Mouse (Mus musculus): ENCODE results near the gene Pappa. TPM values are rescaled to one million over a fixed set of nuclear protein-coding genes. Genes with fewer than 3 reads are reported as not detected.

Gene Pappa
- polyA plus RNA-seq, 1 experiment from 2014 or later, result 0.15 TPM

DNA sequence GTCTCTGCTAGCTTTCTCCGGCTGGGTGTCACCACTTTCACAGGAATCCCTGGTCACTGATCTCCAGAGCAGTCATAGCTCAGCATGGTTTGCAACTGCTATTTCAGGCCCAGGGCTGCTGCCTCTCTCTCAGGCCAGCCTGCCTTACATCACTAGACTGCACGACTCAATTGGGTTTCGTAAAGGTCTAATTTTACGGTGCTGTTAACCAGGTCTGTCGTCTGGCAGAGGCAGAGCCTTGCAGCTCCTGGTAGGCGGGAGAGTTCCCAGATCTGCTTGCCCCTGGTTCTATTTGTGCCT is 3.3 kb downstream of the Pappa start:
- ATAC-seq, result 0 out of 2 replicates have a peak, but pooled peaks have one; percentile 18
- Histone ChIP-seq H3K27ac (no peak overlapping the region), H3K36me3 (no peaks in the 10 kb centered on the region), H3K4me1 (0 out of 2 replicates have a peak, but pooled peaks cover 4% of the 10 kb centered on the region), H3K4me2 (no peak overlapping the region), H3K9ac (no peak overlapping the region), H3K4me3 (no peak overlapping the region), H3K27me3 (replicated peaks) (peaks cover 52% of the 10 kb centered on the region), H3K9me3 (replicated peaks) (no peaks in the 10 kb centered on the region)
- 32% methylated on average over 6 of the region's 6 CpGs for WGBS (ENCODE audit: insufficient replicate concordance)

GRCm38 (mm10) chr4:65132657-65133056 is 8.7 kb downstream of the Pappa start:
- Histone ChIP-seq H3K9ac (no peak overlapping the region), H3K36me3 (no peaks in the 10 kb centered on the region), H3K4me2 (no peak overlapping the region), H3K9me3 (replicated peaks) (no peaks in the 10 kb centered on the region), H3K27me3 (replicated peaks) (peaks cover 4% of the 10 kb centered on the region), H3K27ac (no peak overlapping the region), H3K4me3 (no peak overlapping the region), H3K4me1 (no peaks in the 10 kb centered on the region)
- ATAC-seq, result no peak
- WGBS (ENCODE audit: insufficient replicate concordance), result 60% methylated on average over 3 of the region's 3 CpGs

DNA sequence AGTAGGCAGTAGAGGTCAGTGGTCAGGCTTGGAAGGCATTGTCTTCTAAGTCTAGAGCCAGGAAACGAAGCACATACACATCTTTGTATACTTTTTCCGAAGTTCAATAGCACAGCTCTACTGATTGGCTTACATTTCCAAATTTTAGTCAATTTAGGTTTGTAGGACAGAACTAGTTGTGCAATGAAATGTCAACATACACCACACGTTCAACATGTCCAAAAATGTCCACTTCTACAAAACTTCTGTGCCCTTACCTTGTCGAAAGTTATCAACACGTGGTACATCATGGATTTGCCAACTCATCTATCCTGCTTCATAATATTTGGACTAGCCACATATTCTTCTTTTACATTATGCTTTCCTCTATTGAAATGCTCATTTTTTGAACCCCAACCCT is 10.4 kb downstream of the Pappa start:
- H3K36me3 ChIP-seq, result no peaks in the 10 kb centered on the region
- H3K4me3 ChIP-seq, result no peak overlapping the region
- H3K27ac ChIP-seq, result no peak overlapping the region
- no peaks in the 10 kb centered on the region for H3K27me3 ChIP-seq (replicated peaks)
- H3K9ac ChIP-seq, result no peak overlapping the region
- no peak overlapping the region for H3K4me2 ChIP-seq
- H3K4me1 ChIP-seq, result no peaks in the 10 kb centered on the region
- WGBS (ENCODE audit: insufficient replicate concordance), result 53% methylated on average over 5 of the region's 5 CpGs
- ATAC-seq, result no peak
- H3K9me3 ChIP-seq (replicated peaks), result no peaks in the 10 kb centered on the region

DNA sequence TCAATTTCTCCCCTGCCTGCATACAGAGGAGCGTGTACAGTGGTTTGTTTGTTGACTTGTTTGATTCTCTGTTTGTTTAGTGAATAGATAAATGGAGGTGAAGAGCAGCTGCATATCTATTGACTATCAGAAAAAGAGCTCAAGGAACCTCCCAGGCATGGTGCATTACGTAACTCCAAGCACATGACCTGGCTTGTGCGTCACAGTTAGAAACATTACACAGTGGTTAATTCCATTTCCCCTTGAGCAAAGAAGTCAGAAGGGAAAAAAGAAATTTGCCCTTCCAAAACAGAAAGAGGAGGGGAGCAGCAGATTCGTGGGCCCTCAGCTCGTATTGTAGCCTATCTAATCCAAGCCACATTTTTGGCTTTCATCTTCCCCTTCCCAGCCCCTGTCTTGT is 11.1 kb downstream of the Pappa start:
- no peak overlapping the region for H3K4me2 ChIP-seq
- H3K9ac ChIP-seq, result no peak overlapping the region
- no peak overlapping the region for H3K4me3 ChIP-seq
- H3K27ac ChIP-seq, result no peak overlapping the region
- 52% methylated on average over 5 of the region's 5 CpGs for WGBS (ENCODE audit: insufficient replicate concordance)
- no peaks in the 10 kb centered on the region for H3K4me1 ChIP-seq
- ATAC-seq, result no peak
- no peaks in the 10 kb centered on the region for H3K9me3 ChIP-seq (replicated peaks)
- H3K36me3 ChIP-seq, result no peaks in the 10 kb centered on the region
- no peaks in the 10 kb centered on the region for H3K27me3 ChIP-seq (replicated peaks)

DNA sequence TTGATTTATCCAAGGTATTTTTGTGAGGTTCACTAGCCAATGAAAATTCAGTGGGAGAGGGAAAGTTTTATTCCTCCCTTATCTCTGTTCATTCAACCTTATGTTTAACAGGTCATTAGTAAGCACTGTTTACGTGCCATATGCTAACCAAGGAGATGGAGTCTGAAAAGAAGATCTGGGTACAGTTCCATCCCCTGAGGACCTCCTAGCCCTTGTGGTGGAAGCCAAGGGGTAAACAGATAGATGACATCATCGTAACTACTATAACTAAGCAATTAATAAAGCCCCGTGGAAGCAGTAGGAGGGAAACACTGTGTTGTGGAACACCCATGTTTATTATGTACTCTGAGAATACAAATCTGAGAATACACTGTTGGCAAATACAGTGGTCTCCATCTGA is 12.6 kb downstream of the Pappa start:
- Histone ChIP-seq H3K27ac (no peak overlapping the region), H3K4me1 (no peaks in the 10 kb centered on the region), H3K4me2 (no peak overlapping the region), H3K27me3 (replicated peaks) (no peaks in the 10 kb centered on the region), H3K9ac (no peak overlapping the region), H3K4me3 (no peak overlapping the region), H3K36me3 (no peaks in the 10 kb centered on the region), H3K9me3 (replicated peaks) (no peaks in the 10 kb centered on the region)
- ATAC-seq, result no peak
- 72% methylated on average over 3 of the region's 3 CpGs for WGBS (ENCODE audit: insufficient replicate concordance)

DNA sequence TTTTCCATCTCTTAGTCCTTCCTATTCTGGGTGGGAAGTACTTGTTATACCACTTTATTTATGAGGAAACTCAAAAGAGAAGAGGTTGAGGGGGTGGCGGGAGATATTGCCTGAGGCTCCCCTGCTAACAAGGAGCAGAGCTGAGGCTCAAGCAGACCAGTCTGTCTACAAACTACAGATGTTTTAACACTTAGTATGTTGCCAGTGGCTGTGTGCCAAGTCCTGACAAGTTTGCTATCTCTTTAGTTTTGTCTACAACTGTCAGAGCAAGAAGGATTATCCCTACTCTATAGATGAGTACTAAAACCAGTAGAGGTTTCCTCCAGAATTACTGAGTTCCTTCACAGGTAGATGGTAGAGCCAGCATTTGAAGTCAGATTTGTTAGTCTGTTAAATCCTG is 23.0 kb downstream of the Pappa start:
- no peak for ATAC-seq
- Histone ChIP-seq H3K36me3 (no peaks in the 10 kb centered on the region), H3K4me1 (no peaks in the 10 kb centered on the region), H3K4me2 (no peak overlapping the region), H3K27me3 (replicated peaks) (no peaks in the 10 kb centered on the region), H3K27ac (no peak overlapping the region), H3K9me3 (replicated peaks) (no peaks in the 10 kb centered on the region), H3K9ac (no peak overlapping the region), H3K4me3 (no peak overlapping the region)
- WGBS (ENCODE audit: insufficient replicate concordance), result 61% methylated on average over 1 of the region's 1 CpGs

DNA sequence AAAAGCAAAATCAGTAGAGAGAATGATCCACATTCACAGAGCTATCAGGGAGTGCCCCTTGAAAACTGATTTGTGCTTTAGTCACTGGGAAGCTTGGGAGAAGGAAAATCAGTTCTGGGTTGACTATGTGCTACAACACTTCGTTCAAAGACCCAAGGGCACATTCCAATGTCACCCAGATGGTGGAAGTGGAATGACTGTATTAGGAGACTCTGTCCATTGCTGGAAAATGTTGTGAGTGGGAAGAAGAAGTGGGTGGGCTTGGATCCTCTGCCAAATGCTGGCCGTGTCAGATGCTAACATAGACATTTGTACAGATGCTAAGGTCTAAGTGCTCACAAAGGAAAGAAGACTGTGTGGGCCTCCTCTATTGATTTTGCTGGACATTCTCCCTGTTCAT is 29.6 kb downstream of the Pappa start:
- Histone ChIP-seq H3K27ac (no peak overlapping the region), H3K4me2 (no peak overlapping the region), H3K9me3 (replicated peaks) (no peaks in the 10 kb centered on the region), H3K9ac (no peak overlapping the region), H3K36me3 (no peaks in the 10 kb centered on the region), H3K4me1 (no peaks in the 10 kb centered on the region), H3K4me3 (no peak overlapping the region), H3K27me3 (replicated peaks) (no peaks in the 10 kb centered on the region)
- no peak for ATAC-seq
- WGBS (ENCODE audit: insufficient replicate concordance), result 55% methylated on average over 2 of the region's 2 CpGs

GRCm38 (mm10) chr4:65156231-65156630 is 32.3 kb downstream of the Pappa start:
- 80% methylated on average over 10 of the region's 10 CpGs for WGBS (ENCODE audit: insufficient replicate concordance)
- no peaks in the 10 kb centered on the region for H3K9me3 ChIP-seq (replicated peaks)
- H3K4me1 ChIP-seq, result no peaks in the 10 kb centered on the region
- no peak overlapping the region for H3K4me3 ChIP-seq
- H3K4me2 ChIP-seq, result no peak overlapping the region
- H3K9ac ChIP-seq, result no peak overlapping the region
- H3K27me3 ChIP-seq (replicated peaks), result no peaks in the 10 kb centered on the region
- H3K27ac ChIP-seq, result no peak overlapping the region
- ATAC-seq, result no peak
- H3K36me3 ChIP-seq, result no peaks in the 10 kb centered on the region

DNA sequence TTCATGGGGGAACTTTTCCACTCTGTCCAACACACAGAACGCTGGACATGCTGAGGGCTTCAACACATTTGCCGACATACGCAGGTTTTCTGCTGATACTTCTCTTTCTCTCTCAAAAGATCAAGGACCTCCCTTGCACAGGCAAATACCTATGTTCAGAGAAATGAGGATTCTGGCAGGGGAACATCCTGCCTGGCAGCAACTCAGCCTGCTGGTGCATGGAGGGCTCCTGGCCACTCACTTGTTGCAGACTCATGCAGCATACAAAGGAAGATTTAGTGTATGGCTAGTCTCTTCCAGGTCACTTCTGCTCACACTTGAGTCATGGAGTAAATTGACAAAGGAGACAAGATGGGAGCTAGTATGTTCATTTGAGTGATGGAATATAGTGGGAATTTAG is 34.7 kb downstream of the Pappa start:
- Histone ChIP-seq H3K4me2 (no peak overlapping the region), H3K9me3 (replicated peaks) (no peaks in the 10 kb centered on the region), H3K27me3 (replicated peaks) (no peaks in the 10 kb centered on the region), H3K36me3 (no peaks in the 10 kb centered on the region), H3K4me1 (no peaks in the 10 kb centered on the region), H3K9ac (no peak overlapping the region), H3K4me3 (no peak overlapping the region), H3K27ac (no peak overlapping the region)
- 90% methylated on average over 3 of the region's 3 CpGs for WGBS (ENCODE audit: insufficient replicate concordance)
- no peak for ATAC-seq

DNA sequence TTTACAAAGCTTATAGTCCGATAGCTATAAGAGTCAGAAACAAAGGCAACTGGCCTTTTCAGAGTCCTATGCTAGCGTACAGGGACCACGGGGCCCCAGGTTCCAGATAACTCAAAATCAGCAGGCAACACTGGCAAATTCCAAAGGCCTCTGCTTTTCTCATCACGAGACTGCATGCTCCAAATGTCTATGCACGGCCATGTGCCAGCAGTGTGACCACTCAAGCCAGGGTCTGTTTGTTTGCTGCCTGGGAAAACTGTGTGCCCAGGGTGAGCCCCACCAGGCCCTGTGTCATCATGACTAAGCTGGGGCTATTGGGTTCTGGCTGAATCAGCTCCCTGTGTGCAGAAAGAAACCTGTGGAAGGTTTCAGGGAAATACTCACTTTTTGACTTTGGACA is 35.5 kb downstream of the Pappa start:
- Histone ChIP-seq H3K9ac (no peak overlapping the region), H3K4me3 (no peak overlapping the region), H3K4me1 (no peaks in the 10 kb centered on the region), H3K27ac (no peak overlapping the region), H3K36me3 (no peaks in the 10 kb centered on the region), H3K27me3 (replicated peaks) (no peaks in the 10 kb centered on the region), H3K9me3 (replicated peaks) (no peaks in the 10 kb centered on the region), H3K4me2 (no peak overlapping the region)
- 62% methylated on average over 5 of the region's 5 CpGs for WGBS (ENCODE audit: insufficient replicate concordance)
- no peak for ATAC-seq

GRCm38 (mm10) chr4:65163698-65164097 is 39.7 kb downstream of the Pappa start:
- no peak overlapping the region for H3K9ac ChIP-seq
- no peaks in the 10 kb centered on the region for H3K9me3 ChIP-seq (replicated peaks)
- H3K27me3 ChIP-seq (replicated peaks), result no peaks in the 10 kb centered on the region
- no peaks in the 10 kb centered on the region for H3K36me3 ChIP-seq
- no peak overlapping the region for H3K4me2 ChIP-seq
- H3K4me3 ChIP-seq, result no peak overlapping the region
- H3K27ac ChIP-seq, result no peak overlapping the region
- no peak for ATAC-seq
- no peaks in the 10 kb centered on the region for H3K4me1 ChIP-seq
- 55% methylated on average over 3 of the region's 3 CpGs for WGBS (ENCODE audit: insufficient replicate concordance)

DNA sequence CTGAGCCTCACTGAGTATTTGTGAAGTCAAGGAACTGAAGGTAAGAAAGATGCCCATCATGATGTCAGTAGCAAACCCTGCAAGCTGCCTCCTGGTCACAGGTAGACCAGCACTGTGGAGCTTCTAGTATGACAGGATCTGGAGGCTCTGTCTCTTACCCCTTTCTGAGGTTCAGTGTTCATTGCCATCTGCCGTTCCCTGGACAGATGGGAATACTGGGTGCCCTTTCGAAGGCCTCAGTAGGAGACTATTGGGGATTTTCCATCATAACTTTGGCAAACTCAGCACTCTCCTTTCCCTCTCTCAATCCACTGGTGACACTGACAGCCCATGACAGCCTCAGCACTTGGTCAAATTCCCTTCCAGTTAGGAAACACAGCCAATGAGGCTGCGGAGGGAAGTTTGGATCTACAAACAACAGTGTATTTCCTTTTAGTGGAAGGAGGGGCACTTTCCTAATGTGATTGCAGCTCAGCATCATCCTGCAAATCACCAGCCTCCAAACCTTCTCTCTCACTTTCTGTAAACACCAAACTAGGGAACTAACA is 42.4 kb downstream of the Pappa start:
- H3K9me3 ChIP-seq (replicated peaks), result no peaks in the 10 kb centered on the region
- no peak for ATAC-seq
- H3K4me1 ChIP-seq, result no peaks in the 10 kb centered on the region
- H3K9ac ChIP-seq, result no peak overlapping the region
- no peaks in the 10 kb centered on the region for H3K27me3 ChIP-seq (replicated peaks)
- H3K4me3 ChIP-seq, result no peak overlapping the region
- WGBS (ENCODE audit: insufficient replicate concordance), result 72% methylated on average over 3 of the region's 3 CpGs
- H3K36me3 ChIP-seq, result no peaks in the 10 kb centered on the region
- H3K4me2 ChIP-seq, result no peak overlapping the region
- no peak overlapping the region for H3K27ac ChIP-seq

DNA sequence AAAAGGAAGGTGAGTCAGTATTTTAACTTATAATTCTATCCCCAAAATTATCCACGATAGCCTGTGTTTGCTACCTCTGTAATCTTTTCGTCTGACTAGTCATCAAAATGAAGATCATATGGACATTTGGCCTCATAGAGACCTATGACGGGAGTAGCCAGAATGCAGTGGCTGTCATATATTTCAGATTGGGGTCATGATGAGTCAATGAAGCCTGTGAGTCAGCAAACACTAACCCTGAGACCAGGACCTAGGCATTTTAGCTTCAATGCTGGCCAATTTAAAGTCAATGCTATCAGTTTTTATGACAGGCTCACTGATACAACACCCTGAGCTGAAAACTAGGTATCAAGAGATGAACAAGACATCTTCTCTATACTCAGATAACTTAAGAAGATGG is 50.5 kb downstream of the Pappa start:
- WGBS (ENCODE audit: insufficient replicate concordance), result 57% methylated on average over 3 of the region's 3 CpGs
- no peak overlapping the region for H3K9ac ChIP-seq
- no peak for ATAC-seq
- no peak overlapping the region for H3K4me3 ChIP-seq
- no peaks in the 10 kb centered on the region for H3K4me1 ChIP-seq
- no peaks in the 10 kb centered on the region for H3K9me3 ChIP-seq (replicated peaks)
- H3K36me3 ChIP-seq, result no peaks in the 10 kb centered on the region
- no peak overlapping the region for H3K4me2 ChIP-seq
- H3K27me3 ChIP-seq (replicated peaks), result no peaks in the 10 kb centered on the region
- H3K27ac ChIP-seq, result no peak overlapping the region

All from liver, embryonic 12.5 days (tissue).